Mouse (Mus musculus): ENCODE measurements around the gene Crnkl1.
A peak's percentile ranks its signal among the peaks of the same experiment; 100 is the strongest.
"Not testable (repeated sequence)": the region's sequence is repeated elsewhere in the genome, so short reads cannot be mapped to it uniquely, and the experiment has no call there.

The Crnkl1 gene

GRCm38 (mm10) chr2:145920941-145921650 is 13.7 kb downstream of the Crnkl1 start:
- DNase-seq (ENCODE audit: low read depth, low spot score): no peak

- not testable (repeated sequence) for DNase-seq (ENCODE audit: low read depth, low spot score)
These were observed 28.9 kb downstream of the Crnkl1 start for GRCm38 (mm10) chr2:145905884-145906283.

GRCm38 (mm10) chr2:145905156-145905555 is 29.7 kb downstream of the Crnkl1 start:
- no peak for DNase-seq (ENCODE audit: low read depth, low spot score)

- no peak for DNase-seq (ENCODE audit: low read depth, low spot score)
These were observed 30.7 kb downstream of the Crnkl1 start for GRCm38 (mm10) chr2:145903983-145904616.

GRCm38 (mm10) chr2:145903061-145903901 is 31.5 kb downstream of the Crnkl1 start:
- DNase-seq (ENCODE audit: low read depth, low spot score): peak; percentile 91

GRCm38 (mm10) chr2:145901861-145902260 is 33.0 kb downstream of the Crnkl1 start, which contains the start of gene Naa20:
TSS of gene Naa20 (plus strand) at chr2:145902099.
- DNase-seq (ENCODE audit: low read depth, low spot score): no peak

GRCm38 (mm10) chr2:145900318-145900717 is 34.5 kb downstream of the Crnkl1 start:
- DNase-seq (ENCODE audit: low read depth, low spot score): not testable (repeated sequence)

- no peak for DNase-seq (ENCODE audit: low read depth, low spot score)
These were observed 36.7 kb downstream of the Crnkl1 start for GRCm38 (mm10) chr2:145898106-145898505.

- no peak for DNase-seq (ENCODE audit: low read depth, low spot score)
These were observed 41.1 kb downstream of the Crnkl1 start for GRCm38 (mm10) chr2:145893756-145894155.

GRCm38 (mm10) chr2:145890571-145890970 is 44.2 kb downstream of the Crnkl1 start:
- no peak for DNase-seq (ENCODE audit: low read depth, low spot score)

GRCm38 (mm10) chr2:145888766-145889480 is 45.9 kb downstream of the Crnkl1 start:
- DNase-seq (ENCODE audit: low read depth, low spot score): no peak

GRCm38 (mm10) chr2:145887937-145888765 is 46.7 kb downstream of the Crnkl1 start:
- DNase-seq (ENCODE audit: low read depth, low spot score): no peak

- DNase-seq (ENCODE audit: low read depth, low spot score): no peak
These were observed 49.7 kb downstream of the Crnkl1 start for GRCm38 (mm10) chr2:145884913-145885785.

- DNase-seq (ENCODE audit: low read depth, low spot score): peak; percentile 51
These were observed 50.5 kb downstream of the Crnkl1 start for GRCm38 (mm10) chr2:145884036-145884912.

- DNase-seq (ENCODE audit: low read depth, low spot score): no peak
These were observed 52.4 kb downstream of the Crnkl1 start for GRCm38 (mm10) chr2:145882398-145882797.

GRCm38 (mm10) chr2:145881932-145882331 is 52.9 kb downstream of the Crnkl1 start:
- no peak for DNase-seq (ENCODE audit: low read depth, low spot score)

- DNase-seq (ENCODE audit: low read depth, low spot score): peak; percentile 93
These were observed 53.7 kb downstream of the Crnkl1 start for GRCm38 (mm10) chr2:145880887-145881747.

- DNase-seq (ENCODE audit: low read depth, low spot score): no peak
These were observed 57.6 kb downstream of the Crnkl1 start for GRCm38 (mm10) chr2:145877191-145877590.
